Mouse (Mus musculus) cerebellum, adult 2 months (tissue): ENCODE measurements at regions not wholly inside any gene's neighbourhood (a gene's known extent, or its start where the extent isn't known, plus 50 kb on each side); places are given as distances from the start of the nearest gene placed in this dataset.

Experiments
- DNase-seq, 2 experiments: peaks; one replicate each; pipeline ENCODE4 v3.0.0; 2021
- H3K27ac ChIP-seq: fragments of 200-500 bp; 2 replicates; pipeline ENCODE4 v1.5.1; 2012; ENCODE audit warnings: low read length, control low read depth, inconsistent platforms; ENCODE audit not compliant: insufficient read depth
- H3K27me3 ChIP-seq: fragments of 200-500 bp; 2 replicates; pipeline ENCODE4 v1.6.1; 2012; ENCODE audit warnings: inconsistent platforms, mild to moderate bottlenecking, low read length, moderate library complexity; ENCODE audit not compliant: control insufficient read depth, insufficient read depth
- H3K4me1 ChIP-seq: fragments of 200-500 bp; 2 replicates; pipeline ENCODE4 v1.6.1; 2011; ENCODE audit warnings: low read length; ENCODE audit not compliant: control insufficient read depth, insufficient read depth
- H3K4me3 ChIP-seq: fragments of 200-500 bp; replicated peaks from 2 replicates; pipeline ENCODE3; 2011; ENCODE audit warnings: mild to moderate bottlenecking, low read depth, low read length, control low read depth; ENCODE audit not compliant: insufficient read depth
- CTCF ChIP-seq: fragments of 200-500 bp; IDR thresholded peaks from 2 replicates; pipeline ENCODE4 v1.5.1; 2011; ENCODE audit warnings: low read depth, mild to moderate bottlenecking, control low read depth, low read length, moderate library complexity, borderline replicate concordance; ENCODE audit not compliant: insufficient read depth
- POLR2A ChIP-seq: fragments of 200-500 bp; IDR thresholded peaks from 2 replicates; pipeline ENCODE4 v1.6.1; 2011; ENCODE audit warnings: low read length, control low read depth, borderline replicate concordance; ENCODE audit not compliant: insufficient read depth
- WGBS: fragments of 180-500 bp; shearing (Covaris S2); methylation state at CpG from one replicate; pipeline ENCODE4 v1.1.7; 2018; 5-methylcytosine and 5-hydroxymethylcytosine counted together

DNA sequence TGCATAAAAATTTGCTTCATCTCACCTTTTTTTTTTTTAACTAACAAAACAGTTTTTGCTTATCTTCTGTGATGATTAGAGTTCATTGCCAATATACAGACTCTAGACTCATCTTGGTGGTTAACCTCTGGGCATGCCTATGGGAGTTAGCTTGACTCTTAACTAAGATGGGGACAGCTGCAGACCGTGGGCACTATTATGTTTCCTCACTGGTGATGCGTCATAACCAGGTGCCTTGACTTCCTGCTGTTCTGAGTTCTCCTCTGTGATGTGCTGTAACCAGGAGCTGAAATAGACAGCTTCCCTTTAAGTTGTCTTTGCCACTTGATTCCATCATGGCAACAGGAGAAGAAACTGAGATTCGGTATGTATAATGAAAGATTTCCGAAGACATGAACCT is 105.4 kb upstream of the C1qtnf3 start:
- DNase-seq = no peak
- TF ChIP-seq CTCF = no peak
- no peak for TF ChIP-seq POLR2A
- Histone ChIP-seq H3K4me1 (no peaks in the 10 kb centered on the region), H3K27me3 (no peaks in the 10 kb centered on the region), H3K27ac (no peak overlapping the region), H3K4me3 (no peak overlapping the region)
- 94% methylated on average over 4 of the region's 4 CpGs for WGBS

- Histone ChIP-seq H3K27ac (no peak overlapping the region), H3K27me3 (no peaks in the 10 kb centered on the region), H3K4me1 (no peaks in the 10 kb centered on the region), H3K4me3 (no peak overlapping the region)
- WGBS = 90% methylated on average over 7 of the region's 7 CpGs
- no peak for DNase-seq
- no peak for TF ChIP-seq POLR2A
- TF ChIP-seq CTCF = no peak
These were observed 87.9 kb upstream of the C1qtnf3 start for GRCm38 (mm10) chr15:10864004-10864775.

DNA sequence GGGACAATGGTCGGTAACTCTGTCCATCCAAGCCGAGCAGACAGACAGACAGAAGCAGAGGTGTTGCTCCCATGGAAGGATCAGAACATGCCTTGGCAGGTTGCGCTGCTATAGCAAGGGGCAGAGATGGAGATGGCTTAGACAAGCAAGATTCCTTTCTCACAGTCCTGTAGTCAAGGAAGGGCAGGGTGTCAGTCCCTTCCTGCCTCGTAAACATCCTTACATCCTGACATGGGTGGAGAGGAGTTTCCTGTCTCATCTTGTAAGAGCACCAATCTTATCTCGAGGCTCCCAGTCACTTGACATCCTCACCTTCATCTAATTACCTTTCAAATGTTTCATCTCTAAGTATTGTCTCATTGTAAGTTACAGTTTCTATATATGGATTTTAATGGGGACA is 87.0 kb upstream of the C1qtnf3 start:
- WGBS = 88% methylated on average over 5 of the region's 5 CpGs
- Histone ChIP-seq H3K27ac (no peak overlapping the region), H3K4me3 (no peak overlapping the region), H3K27me3 (no peaks in the 10 kb centered on the region), H3K4me1 (no peaks in the 10 kb centered on the region)
- TF ChIP-seq POLR2A (no peak), CTCF (no peak)
- DNase-seq = no peak

- TF ChIP-seq CTCF = no peak
- no peak for TF ChIP-seq POLR2A
- no peak overlapping the region for H3K27ac ChIP-seq
- H3K27me3 ChIP-seq = no peaks in the 10 kb centered on the region
- no peak overlapping the region for H3K4me3 ChIP-seq
- H3K4me1 ChIP-seq = no peaks in the 10 kb centered on the region
- 69% methylated on average over 5 of the region's 5 CpGs for WGBS
- no peak for DNase-seq
These were observed 85.3 kb upstream of the C1qtnf3 start for GRCm38 (mm10) chr15:10866794-10867193.

- H3K27me3 ChIP-seq = no peaks in the 10 kb centered on the region; the same call in 1 of the 2 replicates
- H3K27ac ChIP-seq = no peak overlapping the region
- H3K4me3 ChIP-seq = no peak overlapping the region
- no peak for DNase-seq
- 73% methylated on average over 7 of the region's 7 CpGs for WGBS
- TF ChIP-seq POLR2A (no peak), CTCF (no peak)
- H3K4me1 ChIP-seq = no peaks in the 10 kb centered on the region
These were observed 84.0 kb upstream of the C1qtnf3 start for GRCm38 (mm10) chr15:10868115-10868514.

GRCm38 (mm10) chr15:10868716-10869585 is 83.2 kb upstream of the C1qtnf3 start:
- no peak for DNase-seq
- no peaks in the 10 kb centered on the region; the same call in 1 of the 2 replicates for H3K27me3 ChIP-seq
- no peaks in the 10 kb centered on the region for H3K4me1 ChIP-seq
- no peak overlapping the region for H3K27ac ChIP-seq
- WGBS = 82% methylated on average over 14 of the region's 14 CpGs
- TF ChIP-seq POLR2A (no peak), CTCF (no peak; the same call in 1 of the 2 replicates)
- no peak overlapping the region for H3K4me3 ChIP-seq

- Histone ChIP-seq H3K27ac (no peak overlapping the region), H3K4me3 (no peak overlapping the region), H3K27me3 (no peaks in the 10 kb centered on the region; the same call in 1 of the 2 replicates), H3K4me1 (no peaks in the 10 kb centered on the region)
- TF ChIP-seq CTCF (no peak), POLR2A (no peak)
- WGBS = 71% methylated on average over 13 of the region's 13 CpGs
- DNase-seq = no peak
These were observed 82.3 kb upstream of the C1qtnf3 start for GRCm38 (mm10) chr15:10869879-10870278.
